Mouse (Mus musculus): ENCODE results near the gene Iqsec1. TPM values are rescaled to one million over a fixed set of nuclear protein-coding genes. Genes with fewer than 3 reads are reported as not detected.

Gene Iqsec1
- total and polyA plus RNA-seq, 3 experiments, result 17.0 to 90.4 (median 83.5) TPM

DNA sequence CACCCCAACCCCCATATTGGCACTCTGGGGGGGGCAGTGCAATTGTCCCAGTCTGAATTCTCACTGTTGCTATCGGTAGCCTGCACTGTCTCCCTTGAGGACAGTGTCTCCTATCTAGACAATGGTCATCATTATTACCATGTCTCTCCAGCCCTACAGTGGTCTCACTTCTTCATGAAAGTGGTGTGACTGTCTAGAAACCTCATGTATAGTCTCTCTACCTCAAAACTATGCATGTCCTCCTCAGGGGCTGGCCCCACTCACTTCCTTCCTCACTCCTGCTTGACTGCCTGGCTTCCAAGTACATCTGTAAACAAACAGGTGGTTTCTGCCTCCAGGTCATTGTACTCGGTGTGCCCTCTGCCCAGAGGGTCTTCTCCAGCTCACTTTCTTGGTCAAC lies 230.3 kb downstream of the Iqsec1 start:
- H3K9ac ChIP-seq (ENCODE audit: insufficient read depth, low read depth), result peak overlapping the region; percentile 29; the same call in 1 of the 2 replicates
- peak overlapping the region; percentile 97 for H3K27ac ChIP-seq (ENCODE audit: insufficient read depth, low read depth)
- H3K4me1 ChIP-seq (ENCODE audit: control insufficient read depth in 1 of 2, insufficient read depth in 2 of 2), result peaks cover 56 to 75% of the 10 kb centered on the region in 2 experiments
- no peaks in the 10 kb centered on the region for H3K9me3 ChIP-seq (replicated peaks; ENCODE audit: low read length)
- H3K4me3 ChIP-seq (replicated peaks in 1 of 3; ENCODE audit: low read depth in 2 of 3, low read length in 2 of 3, poor library complexity in 1 of 3), result peak overlapping the region in 1 of 3 experiments; percentile 64
- H3K4me2 ChIP-seq (ENCODE audit: insufficient read depth, low read depth, poor library complexity, severe bottlenecking), result peak overlapping the region; percentile 82
- TF ChIP-seq TBP (conservative IDR thresholded peaks at IDR 0.05; ENCODE audit: low read depth, low read length), result no peak
- no peak for TF ChIP-seq UBTF (IDR thresholded peaks at IDR 0.05; ENCODE audit: low read depth, low read length)
- TF ChIP-seq ZKSCAN1 (IDR thresholded peaks at IDR 0.05; ENCODE audit: borderline replicate concordance, low read depth, low read length), result no peak
- TF ChIP-seq IRF4 (IDR thresholded peaks at IDR 0.05; ENCODE audit: low read depth, low read length), result peak; percentile 73
- peak; percentile 75 for TF ChIP-seq BHLHE40 (IDR thresholded peaks at IDR 0.05; ENCODE audit: low read depth, low read length)
- no peak for TF ChIP-seq E2F4 (IDR thresholded peaks at IDR 0.05; ENCODE audit: insufficient replicate concordance, low read depth, low read length)
- no peak for TF ChIP-seq USF2 (conservative IDR thresholded peaks at IDR 0.05; ENCODE audit: low read depth, low read length)
- TF ChIP-seq CTCF (conservative IDR thresholded peaks at IDR 0.05 in 1 of 2, IDR thresholded peaks at IDR 0.05 in 1 of 2; ENCODE audit: low read depth in 2 of 2, low read length in 2 of 2), result no peak
- TF ChIP-seq POLR2AphosphoS2 (IDR thresholded peaks at IDR 0.05; ENCODE audit: low read depth, low read length), result no peak
- peak; percentile 61; the same call in 1 of the 2 replicates for TF ChIP-seq ZMIZ1 (IDR thresholded peaks at IDR 0.05; ENCODE audit: low read depth, low read length)
- peak; percentile 61 for TF ChIP-seq SIN3A (IDR thresholded peaks at IDR 0.05; ENCODE audit: low read length)
- TF ChIP-seq HCFC1 (IDR thresholded peaks at IDR 0.05; ENCODE audit: low read depth, low read length), result no peak
- TF ChIP-seq MXI1 (IDR thresholded peaks at IDR 0.05; ENCODE audit: low read depth, low read length), result no peak
- no peak for TF ChIP-seq MAFK (IDR thresholded peaks at IDR 0.05; ENCODE audit: insufficient replicate concordance, low read length)
- no peak for TF ChIP-seq RCOR1 (conservative IDR thresholded peaks at IDR 0.05; ENCODE audit: low read depth, low read length)
- TF ChIP-seq SMC3 (IDR thresholded peaks at IDR 0.05; ENCODE audit: low read depth, low read length), result no peak
- TF ChIP-seq ZC3H11A (IDR thresholded peaks at IDR 0.05; ENCODE audit: low read depth, low read length), result no peak
- peak; percentile 70 for TF ChIP-seq MEF2A (IDR thresholded peaks at IDR 0.05; ENCODE audit: borderline replicate concordance, low read depth, low read length)
- 0 out of 2 replicates have a peak, but pooled peaks have one; percentile 24 for TF ChIP-seq KAT2A (IDR thresholded peaks at IDR 0.05; ENCODE audit: insufficient replicate concordance, low read length)
- TF ChIP-seq PAX5 (IDR thresholded peaks at IDR 0.05; ENCODE audit: low read length), result no peak
- no peak for TF ChIP-seq ZNF384 (IDR thresholded peaks at IDR 0.05; ENCODE audit: low read depth, low read length)
- peak; percentile 65 for TF ChIP-seq ETS1 (conservative IDR thresholded peaks at IDR 0.05; ENCODE audit: low read depth, low read length)
- no peak for TF ChIP-seq GABPA (IDR thresholded peaks at IDR 0.05; ENCODE audit: insufficient replicate concordance, low read depth, low read length)
- TF ChIP-seq EP300 (IDR thresholded peaks at IDR 0.05; ENCODE audit: low read length), result peak; percentile 74
- 0 out of 2 replicates have a peak, but pooled peaks have one; percentile 32 for TF ChIP-seq NELFE (IDR thresholded peaks at IDR 0.05; ENCODE audit: low read depth, low read length)
- TF ChIP-seq MAX (IDR thresholded peaks at IDR 0.05; ENCODE audit: low read length), result peak; percentile 48; the same call in 1 of the 2 replicates
- TF ChIP-seq JUND (conservative IDR thresholded peaks at IDR 0.05; ENCODE audit: low read depth, low read length), result no peak
- TF ChIP-seq CHD1 (IDR thresholded peaks at IDR 0.05; ENCODE audit: low read depth, low read length), result peak; percentile 83; the same call in 1 of the 2 replicates
- peak; percentile 72; the same call in 1 of the 2 replicates for TF ChIP-seq MAZ (IDR thresholded peaks at IDR 0.05; ENCODE audit: low read depth, low read length)
- 0 out of 2 replicates have a peak, but pooled peaks have one; percentile 0 for TF ChIP-seq MYC (IDR thresholded peaks at IDR 0.05; ENCODE audit: low read depth, low read length)
- TF ChIP-seq CHD2 (IDR thresholded peaks at IDR 0.05; ENCODE audit: low read length), result peak; percentile 63
- TF ChIP-seq ELF1 (IDR thresholded peaks at IDR 0.05; ENCODE audit: low read depth, low read length), result peak; percentile 68
- TF ChIP-seq RAD21 (IDR thresholded peaks at IDR 0.05; ENCODE audit: low read depth, low read length), result no peak
- no peak for TF ChIP-seq USF1 (IDR thresholded peaks at IDR 0.05; ENCODE audit: low read depth, low read length)
- TF ChIP-seq JUN (IDR thresholded peaks at IDR 0.05; ENCODE audit: insufficient read depth, low read depth, low read length), result no peak
- TF ChIP-seq NRF1 (IDR thresholded peaks at IDR 0.05; ENCODE audit: low read depth, low read length), result no peak; the same call in 1 of the 2 replicates
- no peak; the same call in 1 of the 2 replicates for TF ChIP-seq POLR2A (IDR thresholded peaks at IDR 0.05; ENCODE audit: low read depth, low read length)
- TF ChIP-seq TCF12 (IDR thresholded peaks at IDR 0.05; ENCODE audit: low read depth, low read length), result peak; percentile 70; the same call in 1 of the 2 replicates
- no peaks in the 10 kb centered on the region for H3K27me3 ChIP-seq (replicated peaks)
- in situ Hi-C loops (cut with MboI; ENCODE audit: low pct_ligation_motif_present, low pct_unique_long_range_greater_than_20kb, low sequenced_read_pairs) (no loop called here), dilution Hi-C loops (cut with MboI; ENCODE audit: extremely low pct_ligation_motif_present, extremely low pct_unique_long_range_greater_than_20kb, low sequenced_read_pairs) (no loop called here)
- DNase-seq (ENCODE audit: extremely low read depth), result no peak
- peaks cover under 1 to 73% of the 10 kb centered on the region in 2 experiments for H3K36me3 ChIP-seq (replicated peaks in 1 of 2; ENCODE audit: control insufficient read depth in 1 of 2, insufficient read depth in 1 of 2, low read length in 1 of 2)
- peaks cover 70% of the 10 kb centered on the region for H3K79me2 ChIP-seq (replicated peaks; ENCODE audit: control insufficient read depth, extremely low read depth, insufficient read depth, poor library complexity, severe bottlenecking)
